Mouse (Mus musculus) kidney, adult 11 months (tissue): ENCODE measurements around the gene Fam122a.
A peak's percentile ranks its signal among the peaks of the same experiment; 100 is the strongest.

Source experiments
- DNase-seq: peaks from one replicate; pipeline ENCODE4 v3.0.0; 2022

The Fam122a gene

GRCm38 (mm10) chr19:24486433-24487296, 9.5 kb upstream of the Fam122a start:
- DNase-seq, result no peak

- no peak for DNase-seq
Measured at GRCm38 (mm10) chr19:24484612-24485194, 7.5 kb upstream of the Fam122a start.

GRCm38 (mm10) chr19:24480916-24481315, 3.8 kb upstream of the Fam122a start:
- no peak for DNase-seq

- DNase-seq, result peak; percentile 17
Measured at GRCm38 (mm10) chr19:24476461-24476860, 695 bp downstream of the Fam122a start.

GRCm38 (mm10) chr19:24475281-24475680, 1.9 kb downstream of the Fam122a start:
- DNase-seq, result no peak

GRCm38 (mm10) chr19:24472512-24472911, 4.6 kb downstream of the Fam122a start:
- DNase-seq, result no peak

GRCm38 (mm10) chr19:24471538-24471937, 5.6 kb downstream of the Fam122a start:
- no peak for DNase-seq

- no peak for DNase-seq
Measured at GRCm38 (mm10) chr19:24469216-24469615, 7.9 kb downstream of the Fam122a start.

GRCm38 (mm10) chr19:24468616-24469015, 8.5 kb downstream of the Fam122a start:
- no peak for DNase-seq

GRCm38 (mm10) chr19:24463011-24463410, 14.1 kb downstream of the Fam122a start:
- no peak for DNase-seq

GRCm38 (mm10) chr19:24456591-24457231, 20.4 kb downstream of the Fam122a start:
- no peak for DNase-seq

GRCm38 (mm10) chr19:24455249-24455960, 21.8 kb downstream of the Fam122a start:
- no peak for DNase-seq

GRCm38 (mm10) chr19:24454451-24454850, 22.7 kb downstream of the Fam122a start:
- DNase-seq, result no peak

GRCm38 (mm10) chr19:24453379-24453778, 23.8 kb downstream of the Fam122a start:
- no peak for DNase-seq

- DNase-seq, result no peak
Measured at GRCm38 (mm10) chr19:24452441-24452898, 24.7 kb downstream of the Fam122a start.

GRCm38 (mm10) chr19:24451626-24452025, 25.5 kb downstream of the Fam122a start:
- no peak for DNase-seq

GRCm38 (mm10) chr19:24450740-24451139, 26.4 kb downstream of the Fam122a start:
- DNase-seq, result no peak

GRCm38 (mm10) chr19:24444322-24444721, 32.8 kb downstream of the Fam122a start:
- DNase-seq, result no peak

- DNase-seq, result no peak
Measured at GRCm38 (mm10) chr19:24439715-24440114, 37.4 kb downstream of the Fam122a start.

- no peak for DNase-seq
Measured at GRCm38 (mm10) chr19:24434291-24434690, 42.9 kb downstream of the Fam122a start.

- no peak for DNase-seq
Measured at GRCm38 (mm10) chr19:24432447-24432846, 44.7 kb downstream of the Fam122a start.

- no peak for DNase-seq
Measured at GRCm38 (mm10) chr19:24431381-24431780, 45.8 kb downstream of the Fam122a start.

- no peak for DNase-seq
Measured at GRCm38 (mm10) chr19:24428011-24428410, 49.1 kb downstream of the Fam122a start.
